Mouse (Mus musculus) lung, embryonic 14.5 days (tissue): Measurements from ENCODE around the gene Mcrip2. TPM values are rescaled to one million over a fixed set of nuclear protein-coding genes. Genes with fewer than 3 reads are reported as not detected.

Source experiments
- ATAC-seq: fragments of 200-750 bp; cut with Nextera tagmentation; 2 replicates; pipeline ENCODE4 v1.8.0; 2017; ENCODE audit warnings: mild to moderate bottlenecking, moderate TSS enrichment, moderate library complexity; ENCODE audit not compliant: insufficient read depth
- DNase-seq: peaks from one replicate; pipeline ENCODE4 v3.0.0-alpha.2; 2015
- H3K27ac ChIP-seq: fragments of 300-500 bp; sonication (generic); 2 replicates; pipeline ENCODE4 v1.5.1; 2014; ENCODE audit warnings: low read depth, mild to moderate bottlenecking, moderate library complexity
- H3K27me3 ChIP-seq: fragments of 300-500 bp; sonication (generic); 2 replicates; pipeline ENCODE4 v1.6.1; 2014; ENCODE audit warnings: low read length, control low read depth; ENCODE audit not compliant: insufficient read depth
- H3K36me3 ChIP-seq: fragments of 300-500 bp; sonication (generic); 2 replicates; pipeline ENCODE4 v1.6.1; 2014; ENCODE audit warnings: control low read depth; ENCODE audit not compliant: insufficient read depth
- H3K4me1 ChIP-seq: fragments of 300-500 bp; sonication (generic); 2 replicates; pipeline ENCODE4 v1.6.1; 2014; ENCODE audit warnings: antibody characterized with exemption, control low read depth; ENCODE audit not compliant: insufficient read depth
- H3K4me2 ChIP-seq: fragments of 300-500 bp; sonication (generic); 2 replicates; pipeline ENCODE4 v1.6.1; 2014; ENCODE audit warnings: mild to moderate bottlenecking
- H3K4me3 ChIP-seq: fragments of 300-500 bp; sonication (generic); 2 replicates; pipeline ENCODE4 v1.5.1; 2014; ENCODE audit warnings: low read depth, low read length
- H3K9ac ChIP-seq: fragments of 300-500 bp; sonication (generic); 2 replicates; pipeline ENCODE4 v1.6.1; 2014
- H3K9me3 ChIP-seq: fragments of 300-500 bp; sonication (generic); 2 replicates; pipeline ENCODE4 v1.6.1; 2016; ENCODE audit warnings: low read depth, low read length, control low read depth
- CTCF ChIP-seq: IDR thresholded peaks from 2 replicates; pipeline ENCODE4 v1.5.1; 2016; ENCODE audit warnings: antibody characterized with exemption, low read depth
- WGBS: fragments of 180-500 bp; shearing (Covaris S2); extraction: QIAGEN DNeasy Blood & Tissue Kit; methylation state at CpG from one replicate; pipeline ENCODE4 v1.1.7; 2014; 5-methylcytosine and 5-hydroxymethylcytosine counted together
- polyA plus RNA-seq: library from polyadenylated mRNA; unstranded; fragments of >200 nt; fragmentation: Nextera tagmentation; extraction: Ambion mirVana; gene quantifications from 2 replicates; pipeline ENCODE4 v1.2.1, GENCODE M21; 2014

Gene Mcrip2
- polyA plus RNA-seq, 1 experiment from 2014 or later, result 17.9 TPM

DNA sequence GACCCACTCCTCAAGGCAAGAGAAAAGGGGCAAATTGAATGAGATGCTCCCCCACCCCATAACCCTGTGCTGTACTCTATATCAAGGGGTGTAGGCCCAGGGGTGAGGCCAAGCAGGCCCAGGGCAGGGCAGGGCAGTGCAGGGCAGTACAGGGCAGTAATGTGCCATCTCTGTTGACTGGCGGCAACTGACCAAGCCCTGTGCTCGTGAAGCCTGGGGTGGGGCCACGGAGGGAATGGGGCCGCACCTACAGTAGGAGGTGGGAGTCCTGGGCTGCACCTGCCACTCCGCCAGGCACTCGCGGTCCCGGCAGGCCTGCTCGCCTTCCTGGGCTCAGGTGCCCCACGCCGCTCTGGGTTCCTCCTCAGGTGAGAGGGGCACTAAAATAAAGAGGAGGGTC lies 3.3 kb downstream of the Mcrip2 start:
- no peak for ATAC-seq
- 87% methylated on average over 11 of the region's 11 CpGs for WGBS

DNA sequence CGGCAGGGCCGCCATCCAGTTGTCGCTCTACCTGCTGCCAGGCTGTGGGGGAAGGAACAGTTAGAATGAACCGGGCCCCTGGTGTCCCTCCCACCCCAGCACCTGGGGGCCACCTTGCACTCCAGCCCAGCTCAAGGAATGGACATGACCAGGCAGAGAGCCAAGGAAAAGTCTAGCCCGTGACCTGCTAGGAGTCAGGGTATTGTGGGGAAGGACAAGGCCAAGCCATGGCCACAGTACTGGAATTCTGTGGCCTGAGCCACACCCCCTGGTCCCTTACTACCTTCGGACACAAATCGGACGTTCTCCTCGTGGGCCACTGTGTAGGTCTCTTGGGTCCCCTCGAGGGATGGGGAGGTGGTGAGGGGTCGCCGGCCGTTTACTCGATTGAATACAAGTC lies 4.3 kb downstream of the Mcrip2 start:
- ATAC-seq (no peak), DNase-seq (no peak)
- H3K36me3 ChIP-seq, result no peaks in the 10 kb centered on the region
- H3K27ac ChIP-seq, result no peak overlapping the region
- H3K4me2 ChIP-seq, result no peak overlapping the region
- no peaks in the 10 kb centered on the region for H3K27me3 ChIP-seq
- H3K9me3 ChIP-seq, result no peaks in the 10 kb centered on the region
- WGBS, result 86% methylated on average over 14 of the region's 14 CpGs
- 0 out of 2 replicates have a peak, but pooled peaks cover 8% of the 10 kb centered on the region for H3K4me1 ChIP-seq
- no peak for TF ChIP-seq CTCF
- no peak overlapping the region for H3K4me3 ChIP-seq
- H3K9ac ChIP-seq, result no peak overlapping the region

More for the DNA sequence above, 3.3 kb downstream of the Mcrip2 start:
- H3K27ac ChIP-seq, result no peak overlapping the region
- H3K27me3 ChIP-seq, result no peaks in the 10 kb centered on the region
- no peak for DNase-seq
- TF ChIP-seq CTCF, result no peak
- 0 out of 2 replicates have a peak, but pooled peaks cover 8% of the 10 kb centered on the region for H3K4me1 ChIP-seq
- no peaks in the 10 kb centered on the region for H3K9me3 ChIP-seq
- H3K9ac ChIP-seq, result no peak overlapping the region
- H3K4me3 ChIP-seq, result no peak overlapping the region
- no peaks in the 10 kb centered on the region for H3K36me3 ChIP-seq
- H3K4me2 ChIP-seq, result no peak overlapping the region

DNA sequence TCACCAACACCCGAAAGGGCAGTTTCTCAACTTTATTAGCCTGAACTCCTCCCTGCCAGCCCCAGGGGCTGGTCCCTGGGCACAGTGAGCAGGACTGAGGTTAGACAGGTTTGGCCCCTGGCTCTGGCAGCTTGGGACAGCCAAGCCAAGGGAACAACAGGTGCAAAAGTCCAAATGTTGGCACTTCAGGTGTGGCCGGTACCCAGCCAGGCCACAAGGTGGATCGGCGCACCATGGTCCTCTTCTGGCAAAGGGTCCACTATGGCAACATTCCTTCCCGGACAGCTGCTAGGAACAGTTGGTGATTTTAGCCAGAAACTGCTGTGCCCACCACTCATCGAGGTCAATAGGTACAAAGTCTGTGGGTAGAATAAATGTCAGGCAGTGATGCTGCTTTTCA lies 4.9 kb downstream of the Mcrip2 start:
- 86% methylated on average over 6 of the region's 6 CpGs for WGBS
- ATAC-seq (no peak), DNase-seq (no peak)
- Histone ChIP-seq H3K27me3 (no peaks in the 10 kb centered on the region), H3K9me3 (no peaks in the 10 kb centered on the region), H3K4me1 (0 out of 2 replicates have a peak, but pooled peaks cover 6% of the 10 kb centered on the region), H3K27ac (no peak overlapping the region), H3K4me2 (no peak overlapping the region), H3K4me3 (no peak overlapping the region), H3K36me3 (no peaks in the 10 kb centered on the region), H3K9ac (no peak overlapping the region)
- no peak for TF ChIP-seq CTCF

DNA sequence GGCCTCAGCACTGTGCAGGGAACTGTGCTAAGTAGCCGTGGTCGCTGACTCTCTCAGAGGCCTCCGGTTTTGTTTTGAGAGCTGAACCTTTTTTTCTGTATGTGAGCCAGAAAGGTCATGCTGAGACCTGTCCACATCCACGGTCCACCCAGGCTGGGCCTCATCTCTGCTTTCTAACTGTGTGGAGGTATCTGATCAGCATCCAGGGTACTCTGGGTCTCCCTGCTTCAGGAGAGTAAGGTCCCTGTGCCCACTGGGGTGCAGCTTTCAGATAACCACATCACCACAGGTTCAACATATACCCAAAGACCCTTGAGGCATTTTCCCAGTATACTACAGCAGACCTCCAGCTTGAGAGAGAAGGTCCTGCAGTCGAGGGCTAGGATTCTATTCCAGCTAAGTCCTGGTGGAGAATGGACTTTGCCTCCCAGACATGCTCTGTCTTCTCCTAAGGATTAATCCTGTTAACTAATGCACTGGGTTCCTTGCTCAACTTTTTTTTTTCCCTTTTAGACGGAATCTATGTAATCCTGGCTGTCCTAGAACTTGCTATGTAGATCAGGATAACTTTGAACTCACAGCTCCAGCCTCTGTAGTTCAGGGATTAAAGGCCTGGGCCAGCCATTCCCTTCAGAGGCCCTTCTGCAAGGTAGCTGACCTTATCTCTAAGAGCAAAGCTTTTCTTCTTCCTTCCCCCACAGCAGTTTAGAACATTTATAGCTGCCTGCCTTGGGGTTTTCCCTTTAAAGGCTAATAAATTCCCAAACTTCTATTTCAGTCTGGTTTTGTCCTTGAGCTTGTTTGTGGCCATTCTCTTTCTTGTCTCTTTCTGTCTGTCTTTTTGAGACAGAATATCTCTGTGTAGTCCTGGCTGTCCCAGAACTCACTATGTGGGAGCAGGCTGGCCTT lies 6.6 kb downstream of the Mcrip2 start:
- no peak for TF ChIP-seq CTCF
- no peaks in the 10 kb centered on the region for H3K9me3 ChIP-seq
- H3K4me1 ChIP-seq, result 0 out of 2 replicates have a peak, but pooled peaks cover 5% of the 10 kb centered on the region
- ATAC-seq (peak; percentile 32; the same call in 1 of the 2 replicates), DNase-seq (no peak)
- no peaks in the 10 kb centered on the region for H3K27me3 ChIP-seq
- 14% methylated on average over 6 of the region's 6 CpGs for WGBS
- peak overlapping the region; percentile 81 for H3K9ac ChIP-seq
- H3K27ac ChIP-seq, result peak overlapping the region; percentile 71
- no peaks in the 10 kb centered on the region; the same call in 1 of the 2 replicates for H3K36me3 ChIP-seq
- peak overlapping the region; percentile 67 for H3K4me3 ChIP-seq
- H3K4me2 ChIP-seq, result peak overlapping the region; percentile 93

DNA sequence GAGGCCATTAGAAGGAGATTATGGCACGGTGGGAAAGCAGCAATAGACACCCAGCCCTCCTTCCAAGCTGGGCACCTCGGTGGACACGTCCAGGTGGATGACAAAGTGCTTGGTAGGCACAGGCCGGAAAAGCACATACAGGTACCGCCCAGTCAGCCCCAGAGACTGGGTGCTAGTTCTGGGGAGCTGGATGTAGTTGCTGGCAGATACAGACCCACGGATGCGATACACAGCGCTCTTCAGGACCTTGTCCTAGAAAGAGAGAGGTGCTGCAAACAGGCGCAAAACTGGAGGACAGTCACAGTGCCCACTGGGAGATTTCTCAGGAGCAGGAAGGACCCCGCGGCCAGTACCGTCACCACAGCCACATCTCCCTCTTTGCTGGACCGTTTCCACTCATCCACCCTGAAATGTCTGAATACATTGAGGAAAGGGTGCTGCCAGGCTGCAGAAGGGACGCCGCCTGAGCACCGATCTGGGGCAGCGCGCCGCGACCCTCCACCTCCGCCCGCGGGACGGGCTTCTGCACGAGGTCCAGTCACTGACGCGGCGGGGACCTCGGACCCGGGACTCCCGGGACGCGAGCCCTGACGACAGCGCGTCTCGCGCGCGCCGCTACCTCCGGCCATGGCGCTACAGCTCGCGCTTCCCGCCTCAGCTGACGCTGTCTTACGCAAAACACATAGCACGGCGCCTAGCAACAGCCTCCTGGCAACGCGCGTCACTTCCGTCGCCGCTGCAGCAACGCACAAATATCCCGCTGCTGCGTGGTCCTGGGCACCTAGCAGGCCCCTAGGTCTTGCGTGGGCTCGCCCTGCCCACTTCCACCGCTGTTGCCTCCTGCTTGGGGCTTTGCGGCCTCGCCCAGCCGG lies 7.5 kb downstream of the Mcrip2 start, which contains the start of gene Wdr90:
Wdr90 (minus strand) TSS at position 670 of the 872 bp plus-strand sequence.
- Histone ChIP-seq H3K27me3 (no peaks in the 10 kb centered on the region), H3K36me3 (no peaks in the 10 kb centered on the region; the same call in 1 of the 2 replicates), H3K4me1 (0 out of 2 replicates have a peak, but pooled peaks cover 5% of the 10 kb centered on the region), H3K4me3 (peak within 1 kb of the TSS; percentile 67), H3K27ac (peak within 1 kb of the TSS; percentile 71), H3K9ac (peak within 1 kb of the TSS; percentile 81), H3K4me2 (peak within 1 kb of the TSS; percentile 93), H3K9me3 (no peaks in the 10 kb centered on the region)
- peak; percentile 97 for DNase-seq
- peak; percentile 95 for ATAC-seq
- TF ChIP-seq CTCF, result no peak; the same call in 1 of the 2 replicates
- WGBS, result 4% methylated on average over 65 of the region's 65 CpGs

DNA sequence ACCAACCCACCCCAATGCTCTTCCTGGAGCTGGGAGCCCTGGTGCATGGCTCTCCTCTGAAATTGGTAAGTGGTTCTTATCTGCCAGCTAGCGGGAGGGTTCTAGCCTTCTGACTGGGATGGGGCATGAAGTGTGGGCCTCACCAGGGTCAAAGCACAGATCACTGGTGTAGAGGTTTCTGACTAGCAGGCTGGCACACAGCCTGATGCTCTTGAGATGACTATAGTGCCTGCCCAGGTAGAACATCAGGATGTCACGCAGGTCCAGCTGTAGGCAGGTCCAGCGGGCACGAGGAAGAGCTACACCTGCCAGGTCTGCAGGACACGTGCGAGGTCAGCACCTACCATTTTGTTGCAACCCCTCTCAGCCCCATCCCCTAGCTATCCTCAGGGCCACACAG lies 8.3 kb downstream of the Mcrip2 start:
- H3K4me3 ChIP-seq, result peak overlapping the region; percentile 67
- 0 out of 2 replicates have a peak, but pooled peaks cover 5% of the 10 kb centered on the region for H3K4me1 ChIP-seq
- H3K27ac ChIP-seq, result no peak overlapping the region
- peaks cover 2% of the 10 kb centered on the region; the same call in 1 of the 2 replicates for H3K36me3 ChIP-seq
- H3K27me3 ChIP-seq, result no peaks in the 10 kb centered on the region
- ATAC-seq (0 out of 2 replicates have a peak, but pooled peaks have one; percentile 1), DNase-seq (no peak)
- peak overlapping the region; percentile 93 for H3K4me2 ChIP-seq
- H3K9me3 ChIP-seq, result no peaks in the 10 kb centered on the region
- 88% methylated on average over 6 of the region's 6 CpGs for WGBS
- TF ChIP-seq CTCF, result no peak
- H3K9ac ChIP-seq, result peak overlapping the region; percentile 81; the same call in 1 of the 2 replicates
